Mouse (Mus musculus) urinary bladder, adult 2 months (tissue): Measurements from ENCODE around the gene Igf1r. TPM values are rescaled to one million over a fixed set of nuclear protein-coding genes. Genes with fewer than 3 reads are reported as not detected.

Experiments used
- DNase-seq: peaks from one replicate; pipeline ENCODE4 v3.0.0; 2022; ENCODE audit warnings: low spot score
- polyA plus RNA-seq: library from polyadenylated mRNA; depleted of rRNA; stranded (reverse); fragments of >200 nt; gene quantifications from 2 replicates; pipeline ENCODE4 v1.2.3, GENCODE M21; 2012; rRNA removed

Gene Igf1r
- 20.1 and 25.4 TPM in 2 replicates for polyA plus RNA-seq

DNA sequence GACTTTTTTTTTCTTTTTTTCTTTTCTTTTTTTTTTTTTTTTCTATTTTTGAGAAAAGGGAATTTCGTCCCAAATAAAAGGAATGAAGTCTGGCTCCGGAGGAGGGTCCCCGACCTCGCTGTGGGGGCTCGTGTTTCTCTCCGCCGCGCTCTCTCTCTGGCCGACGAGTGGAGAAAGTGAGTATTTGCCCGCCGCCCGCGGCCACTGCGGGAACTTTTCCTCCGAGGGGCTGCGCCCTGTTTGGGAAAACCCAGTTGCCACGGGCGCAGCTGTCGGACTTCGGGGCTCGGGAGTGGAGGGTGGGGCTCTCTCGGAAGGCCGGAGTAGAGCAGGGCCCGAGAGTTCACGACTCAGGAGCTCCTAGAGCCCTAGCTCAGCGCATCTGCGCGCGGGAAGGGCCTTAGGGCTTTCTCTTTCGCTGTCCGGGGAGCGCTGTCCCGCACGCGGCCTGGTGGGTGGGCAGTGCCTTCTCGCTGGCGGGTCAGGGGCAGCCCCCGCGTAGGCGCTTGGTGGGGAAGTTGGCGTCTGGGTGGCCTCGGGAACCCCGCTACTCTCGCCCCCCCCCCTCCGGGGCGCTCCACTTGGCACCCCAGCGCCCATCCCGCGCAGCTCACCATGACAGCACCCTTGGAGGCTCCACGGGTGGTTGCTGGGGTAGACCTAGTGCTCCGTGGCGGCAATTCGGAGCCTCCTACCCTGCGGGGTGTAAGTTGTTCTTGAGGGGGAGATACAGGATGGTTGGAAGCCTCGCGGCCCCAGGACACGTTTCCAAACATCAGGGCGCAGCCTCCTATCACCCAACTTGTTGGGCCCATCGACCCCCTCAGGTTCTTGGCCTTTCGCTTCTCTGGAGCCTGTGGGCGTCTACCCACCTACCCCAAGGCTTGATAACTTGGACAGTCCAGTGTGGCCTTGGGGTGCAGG lies at the start of gene Igf1r:
Gene Igf1r (plus strand): TSS at position 51 of the 924 bp plus-strand sequence.
- DNase-seq, result no peak

DNA sequence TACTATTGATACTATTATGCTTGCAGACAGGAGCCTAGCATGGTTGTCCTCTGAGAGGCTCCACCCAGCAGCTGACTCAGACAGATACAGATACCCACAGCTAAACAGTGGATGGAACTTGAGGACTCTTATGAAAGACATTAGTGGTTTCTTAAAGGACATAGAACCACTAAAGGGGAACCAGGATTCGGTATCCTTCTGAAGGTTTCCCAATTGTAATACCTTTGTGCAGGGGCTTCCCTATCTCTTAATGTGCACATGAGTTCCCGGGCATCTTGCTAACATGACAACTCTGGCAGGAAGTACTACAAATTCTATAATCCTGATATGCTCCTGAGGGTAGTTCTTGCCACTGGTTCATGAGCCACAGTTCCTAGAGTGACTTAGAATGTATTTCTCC lies 46.3 kb upstream of the Igf1r start:
- DNase-seq, result no peak

DNA sequence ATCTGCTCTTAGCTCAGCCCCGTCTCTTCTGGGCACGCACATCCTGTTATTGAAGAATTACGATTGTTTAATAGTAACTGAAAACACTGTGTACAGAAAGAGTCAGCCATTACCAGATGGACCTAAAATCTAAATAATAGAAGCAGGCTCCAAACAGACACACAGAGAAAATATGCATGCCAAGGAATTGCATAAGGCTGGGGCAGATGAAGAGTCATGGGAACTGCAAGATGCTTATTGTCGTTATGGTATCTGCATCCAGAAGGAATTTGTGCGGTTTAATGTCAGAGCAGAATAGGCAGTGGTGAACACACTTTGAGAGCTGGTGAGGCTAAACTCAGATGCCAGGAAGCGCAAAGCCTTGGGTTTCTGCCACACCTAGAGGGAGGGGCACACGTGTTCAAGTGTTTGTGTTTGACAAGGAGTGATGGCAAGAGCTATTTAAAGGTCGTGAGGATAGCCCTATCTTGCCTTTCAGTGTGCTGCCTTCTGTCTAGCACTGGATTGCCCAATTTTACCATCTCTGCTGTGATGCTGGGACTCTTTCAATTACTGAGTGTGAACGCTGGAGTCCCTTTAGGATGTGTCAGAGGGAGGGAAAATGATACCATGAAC lies 44.7 kb upstream of the Igf1r start:
- no peak for DNase-seq

DNA sequence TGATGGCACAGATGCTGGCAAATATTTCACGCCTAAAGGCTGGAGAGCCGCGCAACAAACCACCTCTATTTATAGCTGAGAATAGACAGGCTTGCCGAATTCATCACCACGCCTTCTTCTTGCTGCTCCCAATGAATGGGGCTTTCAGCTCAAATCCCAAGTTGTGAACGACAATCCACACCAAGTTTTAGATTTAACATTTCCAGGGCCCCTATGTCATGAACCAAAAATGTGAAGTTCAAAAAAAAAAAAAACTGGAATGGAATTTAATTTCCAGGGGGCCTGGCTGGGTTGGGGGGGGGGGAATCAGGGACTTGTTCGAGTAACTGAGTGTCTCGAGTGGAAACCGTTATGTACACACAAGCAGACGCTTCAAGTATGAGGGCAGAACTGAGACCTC lies 42.1 kb upstream of the Igf1r start:
- DNase-seq, result no peak

DNA sequence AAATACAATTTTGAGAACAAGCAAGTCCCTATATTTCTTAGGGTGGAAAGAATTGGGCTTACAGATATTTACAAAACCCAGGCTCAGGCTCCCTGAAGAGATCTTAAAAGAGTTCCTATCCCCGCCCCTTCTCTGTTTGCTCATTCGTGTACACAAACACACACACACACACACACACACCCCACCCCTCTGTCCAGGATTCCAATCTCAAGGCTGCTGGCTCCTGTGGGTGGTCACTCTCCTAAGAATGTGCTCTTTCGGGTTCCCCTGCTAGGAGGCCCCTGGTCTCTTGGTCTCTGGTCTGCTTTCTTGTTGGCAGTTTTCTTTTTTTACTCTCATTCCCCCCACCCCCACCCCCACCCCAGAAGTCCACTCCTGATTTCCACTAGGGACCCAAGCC lies 41.7 kb upstream of the Igf1r start:
- DNase-seq, result no peak

DNA sequence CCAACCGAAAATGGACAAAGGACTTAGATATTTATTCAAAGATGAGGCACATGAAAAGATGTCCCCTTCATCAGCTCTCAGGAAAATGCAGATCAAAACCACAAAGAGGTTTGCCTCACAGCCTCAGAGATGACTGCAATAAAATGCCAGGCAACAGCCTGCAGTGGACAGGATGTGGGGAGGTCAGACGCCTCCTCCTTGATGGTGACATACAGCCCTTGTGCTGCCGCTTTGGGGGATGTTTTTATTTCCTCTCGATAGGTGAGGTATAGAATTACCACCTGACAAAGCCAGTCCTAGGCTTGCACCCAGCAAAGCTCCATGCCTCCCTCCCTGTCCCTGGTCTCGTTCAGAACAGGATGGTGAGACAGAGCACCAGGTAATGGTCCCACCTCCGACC lies 40.8 kb upstream of the Igf1r start:
- no peak for DNase-seq

DNA sequence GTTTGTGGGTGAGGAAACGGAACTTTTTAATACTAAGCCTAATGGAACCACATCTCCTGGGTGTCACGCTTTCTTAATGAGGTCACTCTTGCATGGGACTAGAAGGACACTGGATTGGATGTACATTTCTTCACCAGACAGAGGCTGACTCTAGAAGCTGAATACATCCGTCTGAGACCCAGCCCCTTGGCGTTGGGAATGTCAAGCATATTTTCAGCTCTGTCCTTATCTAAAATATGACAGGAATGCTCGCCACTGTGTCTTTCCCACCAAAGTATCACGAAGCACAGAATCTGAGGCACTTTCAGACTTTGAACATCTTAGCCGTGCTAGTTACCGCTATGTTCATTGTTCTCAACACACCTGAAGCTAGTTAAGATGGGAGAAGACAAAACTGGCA lies 35.7 kb upstream of the Igf1r start:
- DNase-seq, result no peak

DNA sequence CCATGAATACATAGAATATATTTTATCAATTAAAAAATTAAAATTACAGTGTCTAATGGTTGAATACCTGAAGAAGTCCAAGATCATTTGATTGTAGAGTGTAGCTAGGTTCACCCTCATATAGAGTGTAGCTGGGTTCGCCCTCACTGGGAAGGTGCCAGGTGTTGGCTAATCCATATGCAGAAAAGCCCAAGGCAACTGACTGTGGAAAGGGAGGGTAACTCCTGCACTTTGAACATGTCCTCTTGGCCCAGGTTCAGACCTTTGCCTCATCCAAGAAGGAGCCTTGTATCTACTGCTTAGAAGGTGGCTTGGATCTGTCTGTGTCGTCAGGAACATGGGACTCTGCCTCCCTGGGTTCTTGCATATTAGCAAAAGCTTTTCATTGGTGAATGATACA lies 34.9 kb upstream of the Igf1r start:
- DNase-seq, result no peak

DNA sequence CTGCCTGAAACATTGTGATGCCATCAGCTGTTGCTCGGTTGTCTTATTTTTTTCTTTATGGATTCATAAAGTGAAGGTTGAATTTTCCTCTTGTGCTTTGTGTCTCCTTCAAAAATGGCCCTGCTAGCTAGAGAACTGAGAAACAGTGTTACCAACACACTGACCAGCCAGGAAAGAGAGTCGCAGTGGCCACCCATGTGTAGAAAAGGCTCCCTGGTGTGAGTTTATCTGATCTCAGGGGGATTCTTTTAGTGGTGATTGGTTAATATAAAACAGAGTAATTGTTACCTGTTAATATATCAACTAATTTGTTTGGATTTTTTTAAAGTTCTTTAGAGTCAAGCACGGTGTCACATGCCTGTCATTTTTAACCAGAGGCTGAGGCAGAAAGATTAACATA lies 33.2 kb upstream of the Igf1r start:
- no peak for DNase-seq

DNA sequence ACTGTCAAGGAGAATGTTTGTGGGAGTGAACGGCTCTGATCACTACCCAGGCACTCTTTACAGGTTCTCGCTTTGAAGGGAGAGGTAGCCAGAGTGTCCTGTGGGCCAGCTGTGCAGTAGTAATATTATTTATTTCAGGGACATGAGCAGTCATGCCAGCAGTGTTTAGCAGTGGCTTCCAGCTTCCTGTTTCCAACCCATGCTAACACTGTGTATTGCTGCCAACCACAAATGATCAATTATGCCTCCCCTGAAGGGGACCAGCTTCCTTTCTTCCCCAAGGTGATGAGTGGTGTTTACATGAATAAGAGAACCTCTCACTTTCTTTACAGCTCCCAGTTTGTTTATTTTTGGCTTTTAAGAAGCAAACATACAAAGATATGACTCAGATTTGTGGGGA lies 28.4 kb upstream of the Igf1r start:
- DNase-seq, result no peak

DNA sequence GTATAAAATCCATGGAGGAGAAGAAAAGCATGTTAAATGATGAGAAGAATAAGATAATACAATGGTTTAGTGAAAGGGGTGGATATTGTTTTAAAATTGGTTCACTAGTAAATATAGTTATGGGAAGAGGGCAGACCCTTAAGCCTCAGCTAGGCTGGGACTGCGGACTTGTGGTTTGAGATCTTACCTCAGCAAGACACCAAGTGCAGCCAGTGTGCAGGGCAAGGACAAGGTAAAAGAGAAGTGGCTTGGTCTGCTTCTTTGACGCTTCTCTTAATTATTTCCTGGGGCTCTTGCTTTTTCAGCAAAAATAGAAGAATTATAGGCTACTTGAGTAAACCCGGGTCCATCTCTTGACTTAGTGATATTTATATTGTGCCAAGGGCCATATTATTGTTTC lies 22.5 kb upstream of the Igf1r start:
- DNase-seq, result no peak

DNA sequence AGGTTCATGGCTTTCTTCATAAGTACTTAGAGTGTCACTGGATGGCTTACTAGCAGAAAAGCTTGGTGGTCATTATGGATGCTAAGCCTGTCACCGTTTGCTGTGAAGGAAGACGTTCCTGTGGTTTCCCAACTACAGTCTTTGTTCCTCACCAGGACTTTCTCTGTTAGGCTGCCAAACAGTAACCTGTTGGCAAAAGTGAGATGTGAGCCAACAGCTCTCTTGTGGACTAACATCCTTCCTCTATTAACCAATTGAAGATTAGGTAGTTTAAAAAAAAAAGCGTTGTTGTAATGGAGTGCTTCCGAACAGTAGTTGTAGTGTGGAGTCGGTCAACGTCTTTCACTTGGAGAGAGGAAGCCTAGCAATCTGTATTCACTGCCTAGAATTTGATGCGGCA lies 15.8 kb upstream of the Igf1r start:
- DNase-seq, result no peak

DNA sequence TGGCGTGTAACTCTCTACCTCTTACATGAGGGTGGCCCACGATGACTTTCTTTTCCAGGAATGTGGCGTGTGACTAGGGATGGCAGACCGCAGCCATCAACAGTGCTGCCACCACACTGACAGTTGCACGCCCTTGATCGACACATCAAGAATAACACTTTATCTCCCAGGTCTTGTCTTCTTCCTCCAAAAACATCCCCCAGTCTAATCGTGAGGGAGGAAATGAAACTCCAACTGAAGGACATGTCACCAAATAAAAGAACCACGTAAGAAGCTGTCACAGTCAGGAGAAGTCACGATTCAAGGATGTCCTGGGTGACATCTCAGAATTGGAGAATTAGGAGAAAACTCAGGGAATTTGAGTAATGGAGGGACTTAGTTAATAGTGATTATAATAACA lies 8.8 kb upstream of the Igf1r start:
- DNase-seq, result no peak

DNA sequence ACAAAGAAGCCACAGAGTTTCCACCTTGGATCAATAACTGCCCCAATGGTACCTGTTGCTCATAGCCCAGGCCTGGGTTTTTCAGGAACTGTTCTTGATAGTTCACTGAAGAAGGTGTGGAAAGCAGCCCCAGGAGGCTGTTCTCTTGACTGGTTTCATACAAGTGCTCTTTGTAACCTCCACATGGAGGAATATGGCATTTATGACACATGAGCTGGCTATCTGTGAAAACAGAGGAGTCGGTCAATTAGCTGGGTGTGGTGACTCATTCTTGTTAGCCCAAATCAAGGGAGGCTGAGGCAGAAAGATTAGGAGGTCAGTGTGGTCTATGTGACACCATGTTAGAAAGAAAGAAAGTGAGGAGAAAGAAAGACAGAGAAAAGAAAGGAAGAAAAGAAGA lies 5.7 kb upstream of the Igf1r start:
- no peak for DNase-seq

DNA sequence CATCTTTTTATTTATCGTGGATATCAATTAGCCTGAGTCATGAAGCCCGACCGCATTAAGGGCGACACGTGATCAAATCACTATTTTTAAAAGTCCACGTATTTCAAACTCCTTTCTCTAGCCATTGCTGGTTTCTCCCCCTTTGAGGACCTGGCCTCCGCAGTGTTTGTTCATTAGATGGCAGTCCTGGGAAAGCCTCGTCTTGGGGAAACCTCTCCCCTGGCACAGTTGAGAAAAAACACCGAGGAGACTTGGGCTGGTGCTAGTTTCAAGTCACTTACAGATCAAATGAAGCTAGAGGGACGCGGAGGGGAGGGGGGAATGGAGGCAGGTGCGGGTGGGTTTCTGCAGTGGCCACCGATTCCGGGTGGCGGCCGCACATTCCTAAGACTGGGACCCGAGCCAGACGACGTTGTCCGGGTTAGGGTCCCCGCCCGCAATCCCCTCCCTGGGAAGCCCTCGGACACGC lies 2.2 kb upstream of the Igf1r start:
- DNase-seq, result no peak

DNA sequence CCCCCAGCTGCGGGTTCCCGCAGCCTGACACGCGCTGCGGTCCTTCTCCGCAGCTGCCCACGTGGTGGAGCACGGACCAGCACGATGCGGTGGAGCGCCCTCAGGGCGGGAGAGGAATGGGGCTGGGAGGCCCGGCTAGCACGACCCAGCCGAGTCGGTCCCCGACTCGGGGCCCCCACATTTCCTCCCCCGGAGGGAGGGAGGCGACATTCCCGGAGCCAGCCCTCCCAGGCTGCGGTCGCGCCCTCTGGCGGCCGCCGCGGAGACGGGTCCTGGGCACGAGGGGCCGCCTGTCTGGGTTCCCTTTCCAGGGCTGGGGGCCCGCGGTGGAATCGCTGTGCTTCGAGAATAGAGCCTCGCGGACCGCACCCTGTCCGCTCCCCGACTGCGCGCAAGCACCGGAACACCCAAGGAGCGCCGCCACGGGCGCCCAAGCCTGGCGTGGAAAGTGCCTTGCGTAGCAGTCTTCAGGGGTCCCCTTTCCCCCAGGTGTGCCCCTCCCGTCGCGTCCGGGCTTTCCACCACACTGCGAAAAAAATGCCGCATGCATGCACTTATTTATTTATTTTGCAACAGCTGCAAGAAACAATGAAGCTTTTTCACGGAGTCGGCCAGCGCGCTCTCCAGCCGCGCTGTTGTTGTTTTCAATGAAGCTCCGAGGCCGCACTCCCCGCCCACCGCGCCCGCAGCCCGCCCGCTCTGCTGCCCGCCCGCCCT lies 1.7 kb upstream of the Igf1r start:
- peak; percentile 86 for DNase-seq

DNA sequence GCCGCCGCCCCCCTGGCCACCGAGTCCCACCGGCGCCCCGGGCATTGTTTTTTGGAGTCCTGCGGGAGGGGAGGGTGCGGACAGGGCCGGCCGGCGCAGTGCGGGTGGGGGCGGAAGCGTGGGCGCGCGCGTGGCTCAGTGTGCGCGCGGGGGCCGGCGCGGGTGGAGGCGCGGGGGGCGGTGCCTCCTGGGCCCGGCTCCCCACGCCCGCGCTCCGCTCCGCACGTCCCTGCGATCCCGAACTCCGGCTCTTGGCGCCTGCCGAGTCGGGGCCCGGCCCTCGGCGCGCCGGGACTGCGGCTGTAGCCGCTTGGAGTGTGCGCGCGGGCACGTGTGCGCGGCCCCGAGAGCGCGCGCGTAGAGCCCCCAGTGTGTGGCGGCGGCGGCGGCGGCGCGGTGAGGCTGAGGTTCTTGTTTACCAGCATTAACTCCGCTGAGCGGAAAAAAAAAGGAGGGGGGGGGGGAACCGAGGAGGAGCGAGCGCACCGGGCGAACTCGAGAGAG lies 1.0 kb upstream of the Igf1r start:
- DNase-seq, result peak; percentile 93

DNA sequence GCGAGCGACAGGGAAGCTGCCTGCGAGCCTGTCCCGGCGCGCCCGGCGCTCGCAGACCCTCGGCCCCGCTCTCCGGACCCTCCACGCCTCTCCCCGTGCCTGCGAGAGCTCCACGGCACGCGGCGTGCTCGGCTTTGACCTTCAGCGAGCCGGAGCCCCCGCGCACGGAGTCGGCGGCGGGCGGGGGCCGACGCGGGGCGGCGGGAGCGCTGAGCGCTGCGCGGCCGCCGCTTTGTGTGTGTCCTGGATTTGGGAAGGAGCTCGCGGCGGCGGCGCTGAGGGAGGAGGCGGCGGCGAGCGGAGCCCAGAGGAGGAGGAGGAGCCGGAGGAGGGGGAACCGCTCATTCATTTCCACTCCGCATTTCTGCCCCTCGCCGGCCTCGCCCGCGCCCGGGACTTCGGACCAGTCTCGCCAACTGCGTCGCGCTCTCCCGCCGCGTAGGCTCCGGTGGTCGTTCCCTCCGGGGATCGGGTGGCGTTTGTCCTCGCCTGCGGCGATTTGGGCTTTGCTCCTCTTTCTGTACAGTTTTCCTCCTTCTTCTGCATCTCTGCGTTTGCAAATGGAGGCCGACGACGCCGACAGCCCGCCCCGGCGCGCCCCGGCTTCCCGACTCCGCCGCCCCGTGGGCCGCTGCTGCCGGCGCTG lies 468 bp upstream of the Igf1r start:
- peak; percentile 68 for DNase-seq

DNA sequence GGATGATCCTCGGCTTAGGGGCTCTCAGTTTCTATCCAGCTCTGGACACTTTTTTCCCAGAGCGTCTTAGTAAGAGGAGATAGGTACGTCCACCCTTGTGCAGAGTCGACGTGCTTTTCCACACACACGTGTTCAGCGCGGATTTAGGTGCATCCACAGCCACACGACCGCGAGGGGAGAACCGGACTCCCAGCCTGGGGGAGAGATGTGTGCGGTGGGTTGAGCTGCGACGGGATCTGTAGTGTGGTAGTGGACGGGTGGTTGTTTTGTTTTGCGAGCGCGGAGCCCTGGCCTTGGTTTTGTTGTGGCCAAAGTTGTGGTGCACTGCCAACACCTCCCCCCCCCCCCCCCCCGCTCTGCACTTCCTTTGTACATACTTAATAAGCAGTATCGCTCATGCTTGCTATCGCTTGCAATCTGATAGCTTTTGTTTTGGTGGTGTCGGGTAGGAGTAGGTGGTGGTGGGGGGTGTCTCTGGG lies 1.2 kb downstream of the Igf1r start:
- DNase-seq, result no peak

DNA sequence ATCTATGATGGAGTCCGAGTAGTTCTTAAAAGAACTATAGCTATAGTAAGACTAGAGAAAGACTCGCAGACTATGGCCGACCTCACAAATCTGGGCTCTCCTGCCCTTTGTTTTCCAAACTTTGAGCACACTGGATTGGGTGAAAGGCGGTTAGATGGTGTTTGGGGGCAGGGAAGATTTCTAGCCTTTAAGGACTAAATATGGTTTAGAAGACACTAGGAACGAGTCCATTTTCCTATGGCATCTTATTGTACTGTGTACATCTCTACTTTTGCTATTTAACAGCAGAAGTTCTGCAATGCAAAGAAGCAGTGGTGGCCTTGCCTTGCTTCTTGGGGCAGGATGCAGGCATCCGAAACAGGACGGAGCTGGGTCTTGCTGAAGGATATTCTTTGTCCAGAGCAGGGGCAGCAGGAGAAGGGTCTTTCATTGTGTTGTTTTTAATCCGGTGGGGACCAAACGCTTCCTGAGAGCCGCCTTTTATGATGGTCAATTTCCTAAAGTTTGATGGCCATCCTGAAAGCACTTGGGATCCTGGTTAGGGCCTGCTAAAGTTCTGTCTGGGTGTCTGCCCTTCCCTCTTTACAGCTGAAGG lies 2.1 kb downstream of the Igf1r start:
- DNase-seq, result no peak

DNA sequence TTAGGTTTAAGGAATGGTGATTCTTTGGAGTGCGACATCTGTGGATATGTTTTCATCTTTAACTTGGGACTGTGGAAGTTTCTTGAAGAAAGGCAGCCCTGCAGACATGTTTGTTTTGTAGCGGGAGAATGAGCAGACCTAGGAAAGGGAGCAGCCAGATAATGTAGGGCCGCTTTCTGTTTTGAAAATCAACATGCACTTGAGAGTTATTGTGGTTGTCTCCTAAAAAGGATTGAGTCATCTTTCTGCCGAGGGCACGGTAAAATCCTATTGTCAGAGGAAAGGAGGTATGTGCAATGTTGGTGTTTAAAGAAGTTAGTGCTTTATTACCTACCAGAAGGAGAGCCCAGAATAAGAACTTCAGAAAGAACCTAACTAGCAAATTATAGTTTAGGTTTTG lies 2.6 kb downstream of the Igf1r start:
- DNase-seq, result no peak
